Mouse (Mus musculus) bone marrow, adult 2 months (tissue): ENCODE results near the gene Mrpl28.
A peak's percentile ranks its signal among the peaks of the same experiment; 100 is the strongest.

Experiments used
- CTCF ChIP-seq: fragments of 200-500 bp; IDR thresholded peaks from 2 replicates; pipeline ENCODE4 v1.5.1; 2011; ENCODE audit warnings: low read length, control low read depth; ENCODE audit not compliant: control insufficient read depth, insufficient read depth
- POLR2A ChIP-seq: fragments of 200-500 bp; IDR thresholded peaks from 2 replicates; pipeline ENCODE4 v1.6.1; 2011; ENCODE audit warnings: low read depth, mild to moderate bottlenecking, control low read depth, low read length, borderline replicate concordance; ENCODE audit not compliant: control insufficient read depth

DNA sequence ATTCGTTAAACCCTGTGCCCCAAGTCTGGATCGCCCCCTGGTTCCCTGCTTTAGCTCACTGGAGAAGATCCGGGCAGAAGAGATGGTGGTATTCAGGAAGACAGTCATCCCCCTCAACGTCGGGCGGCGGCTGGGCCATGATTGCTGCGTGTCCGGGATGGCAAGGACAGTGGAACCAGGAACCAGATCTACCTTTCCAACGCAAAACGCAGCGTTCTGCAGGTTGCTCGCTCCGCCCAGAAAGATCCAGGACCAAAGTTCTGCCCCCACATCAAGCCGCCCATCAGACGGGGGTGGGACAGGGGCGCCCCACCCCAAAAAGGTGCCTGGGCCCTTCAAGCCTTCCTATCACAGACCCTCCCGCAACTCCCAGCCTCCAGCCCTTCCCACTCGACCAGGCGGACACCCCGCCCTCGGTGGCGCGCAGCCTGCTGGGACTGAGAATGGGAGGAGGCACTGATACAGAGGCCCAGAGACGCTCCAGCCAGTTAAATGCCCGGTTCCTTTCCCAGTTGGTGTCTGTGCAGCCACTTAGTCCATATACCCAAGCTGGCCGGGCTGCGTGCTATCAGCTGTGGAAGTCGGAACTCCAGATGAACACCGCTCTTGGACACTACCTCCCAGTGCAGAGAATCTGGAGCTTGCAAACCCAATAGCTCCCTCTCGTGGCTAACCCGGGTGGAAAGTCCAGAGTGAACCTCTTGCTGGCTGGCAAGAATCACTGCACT lies 33.2 kb upstream of the Mrpl28 start, which contains the start of gene Decr2:
- peak; percentile 83 for TF ChIP-seq CTCF
- TF ChIP-seq POLR2A = no peak
